19 mouse cellular contexts compared by ENCODE assay signal in genomic region chr11:32018201-32018600, GRCm38 (mm10). TPM values are rescaled to one million over a fixed set of nuclear protein-coding genes. Genes with fewer than 3 reads are reported as not detected.
DNase-seq lines count a peak whose midpoint lies in the region; ATAC-seq lines count a peak whose summit lies in the region.
"Had no signal": no experiment of that assay in that cellular context is flagged by ENCODE, and none has a peak within 500 bp of the region (broad histone marks: within the 10 kb centered on the region; RNA-seq: fewer than 3 reads in every experiment).

No protein-coding gene starts in this region.

- 0 out of 2 replicates have a peak overlapping the region, but pooled peaks have one; percentile 4 for H3K9ac ChIP-seq in forebrain, embryonic 16.5 days (replicated peaks; ENCODE audit: low read depth, low read length)
- no peak overlapping the region for H3K9ac ChIP-seq in midbrain, embryonic 16.5 days (ENCODE audit: low read depth, low read length)
- H3K9ac ChIP-seq: embryonic facial prominence, embryonic 12.5 days; liver, embryonic 13.5 days had no signal

- H3K4me2 ChIP-seq in forebrain, embryonic 16.5 days (ENCODE audit: low read length), result no peak overlapping the region
- H3K4me2 ChIP-seq in midbrain, embryonic 16.5 days (ENCODE audit: low read length), result no peak overlapping the region
- H3K4me2 ChIP-seq: embryonic facial prominence, embryonic 12.5 days; liver, embryonic 13.5 days had no signal

- DNase-seq in c-Kit-positive CD71-positive TER-119-positive erythroid progenitor cells, embryonic 14.5 days (ENCODE audit: low spot score), result peak; percentile 19
- DNase-seq in heart, postnatal 14 days, result no peak
- DNase-seq in heart, adult 11 months, result no peak
- DNase-seq in heart, adult 9 months (ENCODE audit: low spot score in 2 of 2), result no peak
- DNase-seq: adrenal gland, postnatal 25 days; cerebellum, adult 8-10 months; kidney, adult 2 months; liver, embryonic 13.5 days; lung, postnatal 14 days; thymus, adult 18-20 months had no signal

- peak overlapping the region; percentile 84 for H3K4me3 ChIP-seq in megakaryocyte, embryonic 14.5 days (replicated peaks)
- no peak overlapping the region for H3K4me3 ChIP-seq in forebrain, embryonic 16.5 days (replicated peaks; ENCODE audit: low read length)
- no peak overlapping the region for H3K4me3 ChIP-seq in midbrain, embryonic 16.5 days (ENCODE audit: low read depth, low read length)
- H3K4me3 ChIP-seq: embryonic facial prominence, embryonic 12.5 days; liver, embryonic 13.5 days; myocyte had no signal

- H3K4me1 ChIP-seq in megakaryocyte, embryonic 14.5 days, result peaks cover 96% of the 10 kb centered on the region
- peaks cover 74% of the 10 kb centered on the region for H3K4me1 ChIP-seq in forebrain, embryonic 16.5 days (replicated peaks; ENCODE audit: control insufficient read depth, insufficient read depth, low read length)
- peaks cover 70% of the 10 kb centered on the region for H3K4me1 ChIP-seq in midbrain, embryonic 16.5 days (ENCODE audit: control insufficient read depth, insufficient read depth, low read length)
- H3K4me1 ChIP-seq: liver, embryonic 13.5 days had no signal

- H3K27me3 ChIP-seq in megakaryocyte, embryonic 14.5 days (replicated peaks), result no peaks in the 10 kb centered on the region
- H3K27me3 ChIP-seq in forebrain, embryonic 16.5 days (replicated peaks; ENCODE audit: control insufficient read depth, insufficient read depth, low read length), result no peaks in the 10 kb centered on the region
- H3K27me3 ChIP-seq in midbrain, embryonic 16.5 days (ENCODE audit: control insufficient read depth, insufficient read depth, low read depth, low read length), result no peaks in the 10 kb centered on the region
- H3K27me3 ChIP-seq: embryonic facial prominence, embryonic 12.5 days; liver, embryonic 13.5 days had no signal

- ATAC-seq in megakaryocyte, adult 5-6 weeks (ENCODE audit: poor library complexity, severe bottlenecking), result no peak
- ATAC-seq in forebrain, embryonic 16.5 days, result no peak
- 0 out of 2 replicates have a peak, but pooled peaks have one; percentile 44 for ATAC-seq in midbrain, embryonic 16.5 days

- no peaks in the 10 kb centered on the region for H3K9me3 ChIP-seq in megakaryocyte, embryonic 14.5 days
- H3K9me3 ChIP-seq in forebrain, embryonic 16.5 days (ENCODE audit: control insufficient read depth, low read length), result no peaks in the 10 kb centered on the region
- H3K9me3 ChIP-seq in midbrain, embryonic 16.5 days (replicated peaks; ENCODE audit: control insufficient read depth, low read length, poor library complexity, severe bottlenecking), result no peaks in the 10 kb centered on the region
- H3K9me3 ChIP-seq: embryonic facial prominence, embryonic 12.5 days; liver, embryonic 13.5 days had no signal

- 36% methylated on average over 4 of the region's 4 CpGs for WGBS in forebrain, embryonic 16.5 days
- 58% methylated on average over 4 of the region's 4 CpGs for WGBS in midbrain, embryonic 16.5 days

- intact Hi-C loops in heart, postnatal 14 days (cut with DNase I), result no loop called here

- peak overlapping the region; percentile 84 for H3K27ac ChIP-seq in forebrain, embryonic 16.5 days (ENCODE audit: low read length)
- H3K27ac ChIP-seq in midbrain, embryonic 16.5 days (ENCODE audit: low read length), result peak overlapping the region; percentile 69
- H3K27ac ChIP-seq: embryonic facial prominence, embryonic 12.5 days; liver, embryonic 13.5 days had no signal

- peaks cover 55% of the 10 kb centered on the region for H3K36me3 ChIP-seq in megakaryocyte, embryonic 14.5 days (replicated peaks; ENCODE audit: low read length)
- H3K36me3 ChIP-seq in forebrain, embryonic 16.5 days (ENCODE audit: control insufficient read depth, insufficient read depth), result peaks cover 4% of the 10 kb centered on the region; the same call in 1 of the 2 replicates
- H3K36me3 ChIP-seq in midbrain, embryonic 16.5 days (ENCODE audit: control insufficient read depth, insufficient read depth, low read length), result peaks cover 14% of the 10 kb centered on the region
- H3K36me3 ChIP-seq: embryonic facial prominence, embryonic 12.5 days; liver, embryonic 13.5 days had no signal

RNA-seq across cellular contexts. Expression of gene Nsg2, which starts 17.9 kb away (rescaled TPM):
- polyA plus RNA-seq in megakaryocyte, embryonic 14.5 days (2012; ENCODE audit: insufficient read depth, low replicate concordance), result 12.5 TPM in 1 of 2 replicates, not detected in the other
- total RNA-seq in megakaryocyte, adult 5-6 weeks (2015), result 0.20 and 1.4 TPM in 2 replicates
- total RNA-seq in megakaryocyte, adult 5-6 weeks (2017), result 1.1 and 1.3 TPM in 2 replicates
- polyA plus RNA-seq in forebrain, embryonic 16.5 days (2015; fragmentation: Nextera tagmentation; extraction: Ambion mirVana), result 770 and 805 TPM in 2 replicates
- 730 and 757 TPM in 2 replicates for polyA plus RNA-seq in midbrain, embryonic 16.5 days (2015; fragmentation: Nextera tagmentation; extraction: Ambion mirVana)
- total RNA-seq in heart, postnatal 14 days (2021), result 1 to 10 TPM; 1.2 to 8.5 TPM
- total RNA-seq: granulocyte monocyte progenitor cell, adult 5-6 weeks had no signal

RNA-seq across cellular contexts. Expression of gene 4930524B15Rik, which starts 52.8 kb away (rescaled TPM):
- 0.17 TPM in 1 of 2 replicates, not detected in the other for polyA plus RNA-seq in megakaryocyte, embryonic 14.5 days (2012; ENCODE audit: insufficient read depth, low replicate concordance)
- not detected in 2 replicates for total RNA-seq in megakaryocyte, adult 5-6 weeks (2015)
- total RNA-seq in megakaryocyte, adult 5-6 weeks (2017), result not detected in 2 replicates
- polyA plus RNA-seq in forebrain, embryonic 16.5 days (2015; fragmentation: Nextera tagmentation; extraction: Ambion mirVana), result 0.14 and 0.20 TPM in 2 replicates
- 0.20 and 0.53 TPM in 2 replicates for polyA plus RNA-seq in midbrain, embryonic 16.5 days (2015; fragmentation: Nextera tagmentation; extraction: Ambion mirVana)
- total RNA-seq in heart, postnatal 14 days (2021), result not detected
- total RNA-seq: adrenal gland, postnatal 25 days; granulocyte monocyte progenitor cell, adult 5-6 weeks; heart, postnatal 25 days; left cerebral cortex, postnatal 14 days had no signal
- polyA plus RNA-seq: kidney, adult 2 months; liver, embryonic 13.5 days; myocyte had no signal

Comparison
In these comparisons a context has a peak if more than half of its experiments do, and no peak if none do; other contexts are left out.
1. RNA of gene Nsg2, which starts 17.9 kb away (polyA plus RNA-seq): 770 to 805 TPM in forebrain, embryonic 16.5 days and 730 to 757 TPM in midbrain, embryonic 16.5 days; 12.5 TPM in megakaryocyte, embryonic 14.5 days; every median in the first group is over 10 times any median in the second.